Mouse (Mus musculus): ENCODE data around the gene Prkaa2. TPM values are rescaled to one million over a fixed set of nuclear protein-coding genes. Genes with fewer than 3 reads are reported as not detected.
"Not testable (repeated sequence)": the region's sequence is repeated elsewhere in the genome, so short reads cannot be mapped to it uniquely, and the experiment has no call there.

The Prkaa2 gene
- polyA plus RNA-seq, 1 experiment from 2014 or later, result 13.4 TPM

- peak; percentile 38; the same call in 1 of the 2 replicates for ATAC-seq (ENCODE audit: low FRiP score, low read depth)
- H3K36me3 ChIP-seq, result no peaks in the 10 kb centered on the region
These were observed 38.7 kb downstream of the Prkaa2 start for GRCm38 (mm10) chr4:105070982-105071381.

GRCm38 (mm10) chr4:105051291-105051690, 58.4 kb downstream of the Prkaa2 start:
- no peak overlapping the region for H3K27ac ChIP-seq (replicated peaks)
- 91% methylated on average over 5 of the region's 5 CpGs for WGBS
- H3K9me3 ChIP-seq, result no peaks in the 10 kb centered on the region
- 0 out of 2 replicates have a peak, but pooled peaks cover 10% of the 10 kb centered on the region for H3K36me3 ChIP-seq
- ATAC-seq (ENCODE audit: low FRiP score, low read depth), result no peak
- no peaks in the 10 kb centered on the region for H3K4me1 ChIP-seq (replicated peaks)
- H3K4me3 ChIP-seq, result no peak overlapping the region
- no peak overlapping the region for H3K9ac ChIP-seq
- H3K27me3 ChIP-seq, result no peaks in the 10 kb centered on the region
- H3K4me2 ChIP-seq, result no peak overlapping the region

More at GRCm38 (mm10) chr4:105070982-105071381, 38.7 kb downstream of the Prkaa2 start:
- Histone ChIP-seq H3K4me2 (no peak overlapping the region), H3K27ac (replicated peaks) (no peak overlapping the region), H3K27me3 (no peaks in the 10 kb centered on the region), H3K4me3 (no peak overlapping the region), H3K4me1 (replicated peaks) (no peaks in the 10 kb centered on the region), H3K9me3 (no peaks in the 10 kb centered on the region), H3K9ac (no peak overlapping the region)
- 39% methylated on average over 3 of the region's 3 CpGs for WGBS

DNA sequence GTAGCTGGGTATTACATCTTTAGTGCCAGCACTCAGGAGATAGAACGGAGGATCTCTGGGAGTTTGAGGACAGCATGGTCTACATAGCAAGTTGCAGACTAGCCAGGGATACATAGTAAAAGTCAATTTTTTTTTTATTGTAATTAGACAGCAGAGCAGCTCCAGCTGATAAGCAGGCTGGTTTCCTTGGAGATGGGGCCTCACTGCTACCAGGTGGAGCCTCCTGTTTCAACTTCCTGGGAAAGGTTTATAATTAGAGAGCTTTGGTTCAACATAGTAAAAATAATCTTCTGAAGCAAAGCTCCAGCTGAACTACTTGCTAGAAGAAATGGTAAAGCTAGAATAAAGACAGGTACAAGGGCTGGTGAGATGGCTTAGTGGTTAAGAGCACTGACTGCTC, 59.6 kb downstream of the Prkaa2 start:
- no peak overlapping the region for H3K9ac ChIP-seq
- no peaks in the 10 kb centered on the region for H3K9me3 ChIP-seq
- H3K36me3 ChIP-seq, result peaks cover 13% of the 10 kb centered on the region; the same call in 1 of the 2 replicates
- H3K27me3 ChIP-seq, result no peaks in the 10 kb centered on the region
- H3K4me1 ChIP-seq (replicated peaks), result no peaks in the 10 kb centered on the region
- H3K4me2 ChIP-seq, result no peak overlapping the region
- no peak overlapping the region for H3K4me3 ChIP-seq
- ATAC-seq (ENCODE audit: low FRiP score, low read depth), result no peak
- 84% methylated on average over 1 of the region's 1 CpGs for WGBS
- H3K27ac ChIP-seq (replicated peaks), result no peak overlapping the region

GRCm38 (mm10) chr4:105034259-105034658, 75.4 kb downstream of the Prkaa2 start:
- ATAC-seq (ENCODE audit: low FRiP score, low read depth), result no peak
- Histone ChIP-seq H3K4me1 (replicated peaks) (no peaks in the 10 kb centered on the region), H3K9ac (no peak overlapping the region), H3K27me3 (no peaks in the 10 kb centered on the region), H3K9me3 (no peaks in the 10 kb centered on the region), H3K36me3 (peaks cover 5% of the 10 kb centered on the region; the same call in 1 of the 2 replicates), H3K4me3 (no peak overlapping the region), H3K27ac (replicated peaks) (no peak overlapping the region), H3K4me2 (no peak overlapping the region)

DNA sequence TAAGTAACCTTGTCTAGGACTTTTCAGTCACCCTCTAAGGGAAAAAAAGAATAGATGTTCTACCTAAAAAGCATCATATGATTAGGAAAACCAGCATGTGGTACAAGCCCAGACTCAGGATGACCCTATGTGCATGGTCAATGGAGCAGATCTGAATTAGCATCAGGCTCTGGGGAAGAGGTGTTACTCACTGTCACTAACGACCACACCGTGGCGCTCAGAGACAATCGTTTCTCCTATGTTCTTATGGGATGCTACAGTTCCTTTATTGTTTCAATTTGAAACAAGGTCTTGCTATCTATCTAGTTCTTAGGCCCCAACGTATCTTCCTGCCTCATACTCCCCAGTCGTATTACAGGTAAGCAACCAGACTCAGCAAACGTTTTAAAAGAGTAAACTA, 76.5 kb downstream of the Prkaa2 start:
- no peak overlapping the region for H3K4me2 ChIP-seq
- WGBS, result 39% methylated on average over 7 of the region's 7 CpGs
- no peaks in the 10 kb centered on the region for H3K9me3 ChIP-seq
- ATAC-seq (ENCODE audit: low FRiP score, low read depth), result no peak
- H3K36me3 ChIP-seq, result 0 out of 2 replicates have a peak, but pooled peaks cover 5% of the 10 kb centered on the region
- H3K27ac ChIP-seq (replicated peaks), result no peak overlapping the region
- H3K27me3 ChIP-seq, result no peaks in the 10 kb centered on the region
- H3K4me1 ChIP-seq (replicated peaks), result no peaks in the 10 kb centered on the region
- H3K4me3 ChIP-seq, result no peak overlapping the region
- no peak overlapping the region for H3K9ac ChIP-seq

DNA sequence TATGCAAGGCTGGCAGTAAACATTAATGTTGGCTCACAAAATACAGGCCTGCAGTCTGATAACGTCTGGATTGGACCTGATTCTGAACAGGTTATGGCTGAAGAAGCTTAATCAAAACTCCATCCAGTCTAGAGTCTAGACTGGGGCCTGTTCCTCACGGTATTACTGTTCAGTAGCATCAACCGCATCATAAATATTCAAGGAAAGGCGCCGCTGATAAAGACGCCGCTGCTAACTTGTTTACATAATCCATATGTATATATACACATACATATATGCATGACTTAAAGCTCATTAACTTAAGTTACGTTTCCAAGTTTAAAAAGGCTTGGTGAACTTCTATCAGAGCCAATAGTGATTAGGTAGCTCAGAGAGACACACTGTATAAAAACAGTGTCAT, 78.6 kb downstream of the Prkaa2 start:
- Histone ChIP-seq H3K9ac (no peak overlapping the region), H3K4me2 (no peak overlapping the region), H3K9me3 (no peaks in the 10 kb centered on the region), H3K27ac (replicated peaks) (no peak overlapping the region), H3K4me1 (replicated peaks) (no peaks in the 10 kb centered on the region), H3K4me3 (no peak overlapping the region), H3K27me3 (no peaks in the 10 kb centered on the region), H3K36me3 (0 out of 2 replicates have a peak, but pooled peaks cover 4% of the 10 kb centered on the region)
- WGBS, result 71% methylated on average over 8 of the region's 8 CpGs
- ATAC-seq (ENCODE audit: low FRiP score, low read depth), result no peak

DNA sequence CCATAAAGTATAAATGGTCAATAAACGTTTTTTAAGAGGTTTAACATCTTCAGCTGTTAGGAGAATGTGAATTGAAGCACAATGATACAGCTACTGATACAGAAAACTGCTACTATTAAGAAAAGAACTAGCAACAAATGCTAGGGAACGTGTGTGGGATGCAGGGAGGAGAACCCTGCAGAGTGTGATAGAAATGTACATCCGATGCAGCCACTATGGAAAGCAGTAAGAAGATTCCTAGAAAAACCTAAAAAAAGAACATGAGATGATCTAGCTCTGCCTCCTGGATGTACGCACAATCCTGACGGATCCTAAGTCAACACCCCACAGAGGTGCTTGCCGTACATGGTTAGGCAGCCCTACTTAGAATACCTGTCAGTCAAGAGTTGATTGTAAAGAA, 82.4 kb downstream of the Prkaa2 start:
- Histone ChIP-seq H3K9me3 (no peaks in the 10 kb centered on the region), H3K4me1 (replicated peaks) (no peaks in the 10 kb centered on the region), H3K9ac (no peak overlapping the region), H3K4me3 (no peak overlapping the region), H3K27me3 (no peaks in the 10 kb centered on the region), H3K4me2 (no peak overlapping the region), H3K36me3 (no peaks in the 10 kb centered on the region), H3K27ac (replicated peaks) (no peak overlapping the region)
- WGBS, result 80% methylated on average over 6 of the region's 6 CpGs
- ATAC-seq (ENCODE audit: low FRiP score, low read depth), result no peak

DNA sequence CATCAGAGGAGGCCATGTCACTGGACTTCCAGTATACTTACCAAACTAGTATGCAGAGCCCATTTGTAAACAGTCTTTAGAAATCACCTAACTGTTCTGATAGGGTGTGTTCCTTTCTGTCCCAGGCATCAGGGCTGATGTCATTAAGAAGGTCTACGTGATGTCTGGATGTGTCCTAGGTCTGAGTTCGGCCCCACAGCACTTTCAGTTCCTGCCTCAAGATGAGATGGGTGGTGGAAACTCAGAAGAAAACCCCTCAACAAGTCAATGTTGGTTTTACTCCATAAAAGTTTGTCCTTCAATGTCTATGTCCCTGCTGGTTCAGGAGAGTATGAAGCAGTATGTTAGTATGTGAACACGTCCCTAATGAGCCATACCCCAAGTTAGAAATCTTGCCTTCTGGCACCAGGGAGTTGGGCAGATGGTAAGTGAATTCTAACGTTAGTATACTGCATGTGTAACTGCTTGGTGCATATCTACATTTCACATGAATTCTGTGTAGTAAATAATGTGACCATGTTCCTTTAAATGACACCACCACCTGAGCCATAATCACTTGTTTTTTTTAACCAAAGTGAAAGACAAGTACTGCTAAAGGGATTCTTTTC, 93.6 kb downstream of the Prkaa2 start:
- no peaks in the 10 kb centered on the region; the same call in 1 of the 2 replicates for H3K36me3 ChIP-seq
- 87% methylated on average over 4 of the region's 4 CpGs for WGBS

GRCm38 (mm10) chr4:105015496-105015895, 94.2 kb downstream of the Prkaa2 start:
- H3K4me2 ChIP-seq, result no peak overlapping the region
- 82% methylated on average over 6 of the region's 6 CpGs for WGBS
- H3K9ac ChIP-seq, result no peak overlapping the region
- no peaks in the 10 kb centered on the region for H3K4me1 ChIP-seq (replicated peaks)
- no peak overlapping the region for H3K27ac ChIP-seq (replicated peaks)
- H3K4me3 ChIP-seq, result no peak overlapping the region
- H3K27me3 ChIP-seq, result no peaks in the 10 kb centered on the region
- no peaks in the 10 kb centered on the region for H3K9me3 ChIP-seq
- ATAC-seq (ENCODE audit: low FRiP score, low read depth), result no peak
- H3K36me3 ChIP-seq, result no peaks in the 10 kb centered on the region; the same call in 1 of the 2 replicates

More for the DNA sequence above, 93.6 kb downstream of the Prkaa2 start:
- Histone ChIP-seq H3K27me3 (no peaks in the 10 kb centered on the region), H3K9me3 (no peaks in the 10 kb centered on the region), H3K9ac (no peak overlapping the region), H3K4me1 (replicated peaks) (no peaks in the 10 kb centered on the region), H3K27ac (replicated peaks) (no peak overlapping the region), H3K4me3 (no peak overlapping the region), H3K4me2 (no peak overlapping the region)
- no peak for ATAC-seq (ENCODE audit: low FRiP score, low read depth)

- Histone ChIP-seq H3K9ac (no peak overlapping the region), H3K27me3 (no peaks in the 10 kb centered on the region), H3K4me1 (replicated peaks) (no peaks in the 10 kb centered on the region), H3K4me3 (no peak overlapping the region), H3K4me2 (no peak overlapping the region), H3K36me3 (no peaks in the 10 kb centered on the region; the same call in 1 of the 2 replicates), H3K9me3 (0 out of 2 replicates have a peak, but pooled peaks cover 3% of the 10 kb centered on the region), H3K27ac (replicated peaks) (no peak overlapping the region)
- 93% methylated on average over 7 of the region's 7 CpGs for WGBS
- ATAC-seq (ENCODE audit: low FRiP score, low read depth), result no peak
These were observed 96.0 kb downstream of the Prkaa2 start for GRCm38 (mm10) chr4:105013718-105014117.

- Histone ChIP-seq H3K27me3 (no peaks in the 10 kb centered on the region), H3K9ac (no peak overlapping the region), H3K4me2 (no peak overlapping the region), H3K27ac (replicated peaks) (no peak overlapping the region), H3K4me1 (replicated peaks) (no peaks in the 10 kb centered on the region), H3K36me3 (no peaks in the 10 kb centered on the region), H3K9me3 (0 out of 2 replicates have a peak, but pooled peaks cover 4% of the 10 kb centered on the region), H3K4me3 (no peak overlapping the region)
- ATAC-seq (ENCODE audit: low FRiP score, low read depth), result no peak
- 92% methylated on average over 4 of the region's 4 CpGs for WGBS
These were observed 102.2 kb downstream of the Prkaa2 start for GRCm38 (mm10) chr4:105007360-105008018.

GRCm38 (mm10) chr4:105004649-105005048, 105.0 kb downstream of the Prkaa2 start:
- not testable (repeated sequence) for H3K4me3 ChIP-seq; H3K4me1 ChIP-seq (replicated peaks); H3K27me3 ChIP-seq; H3K9ac ChIP-seq; H3K9me3 ChIP-seq; ATAC-seq (ENCODE audit: low FRiP score, low read depth); H3K27ac ChIP-seq (replicated peaks); H3K36me3 ChIP-seq; H3K4me2 ChIP-seq
- 90% methylated on average over 12 of the region's 12 CpGs for WGBS
